Comparison of ENCODE assay signal across 8 mouse cellular contexts in the genomic region with DNA sequence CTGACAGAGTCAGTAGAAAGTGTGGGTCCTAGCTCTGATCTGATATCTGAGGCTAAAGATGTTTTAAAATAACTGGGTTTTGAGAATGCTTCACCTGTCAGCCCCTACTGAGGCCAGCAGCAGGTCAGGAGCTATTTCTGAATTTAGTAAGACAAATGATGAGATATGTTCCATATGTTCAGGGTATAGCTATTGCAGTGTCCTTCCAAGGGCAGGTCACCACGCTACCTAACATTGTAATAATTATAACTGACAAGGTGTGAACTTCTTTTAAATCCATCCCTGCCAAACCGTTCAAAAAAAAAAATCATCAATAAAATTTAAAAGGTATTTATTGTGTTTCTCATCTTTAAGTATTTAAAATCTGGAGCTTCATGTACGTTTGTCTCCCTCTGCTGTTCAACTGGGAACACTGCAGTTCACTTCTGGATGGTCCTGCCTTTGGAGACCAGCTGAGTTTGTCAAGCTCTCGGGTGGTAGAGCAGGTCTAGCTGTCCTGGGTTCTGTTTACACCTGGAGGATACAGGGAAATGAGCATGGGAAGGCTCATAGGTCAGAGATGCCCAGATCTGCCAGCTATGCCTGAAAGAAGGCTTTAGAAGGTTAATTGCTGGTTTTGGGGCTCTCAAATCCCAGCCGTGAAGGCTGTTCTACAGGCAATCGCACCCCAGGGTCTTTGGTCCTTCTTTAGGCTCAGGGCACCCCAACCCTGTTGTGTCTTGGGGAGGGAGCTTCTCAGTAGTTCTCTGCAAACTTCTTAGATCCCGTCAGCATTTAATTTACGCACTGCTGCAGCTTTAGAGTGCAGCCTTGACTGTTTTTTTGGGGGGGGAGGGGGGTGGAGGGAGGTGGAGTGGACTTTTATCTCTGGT. TPM values are rescaled to one million over a fixed set of nuclear protein-coding genes. Genes with fewer than 3 reads are reported as not detected.
DNase-seq lines count a peak whose midpoint lies in the region; ATAC-seq and TF ChIP-seq lines count a peak whose summit lies in the region.

No protein-coding gene starts in this region.

- peak; percentile 29 for DNase-seq in gastrocnemius, adult 2 months
- DNase-seq in gastrocnemius, postnatal 25 days = no peak
- peak; percentile 28 for DNase-seq in adrenal gland, adult 2 months
- DNase-seq in embryo, embryonic 11 days = peak; percentile 70
- peak; percentile 28 to 31 for DNase-seq in heart, postnatal 36 days
- DNase-seq in layer of hippocampus, adult 9-10 months (ENCODE audit: low spot score) = peak; percentile 78
- peak; percentile 28 to 44 for DNase-seq in right cerebral cortex, postnatal 36 days (ENCODE audit: low spot score in 2 of 2)

- intact Hi-C loops in gastrocnemius, adult 2 months (cut with DNase I) = loop anchor here (1.0 kb wide), 1 partner anchor 99 kb away; no protein-coding TSS in a partner anchor
- intact Hi-C loops in heart, postnatal 36 days (cut with DNase I) = loop anchor here (1.0 kb wide), 1 partner anchor 99 kb away; no protein-coding TSS in a partner anchor

- H3K27ac ChIP-seq in gastrocnemius, adult 2 months = no peak overlapping the region

- ATAC-seq in megakaryocyte-erythroid progenitor cell, adult 5-6 weeks (replicated peaks; ENCODE audit: low FRiP score, low TSS enrichment, poor library complexity, severe bottlenecking) = peak; percentile 82

- peak; percentile 94 for TF ChIP-seq CTCF in gastrocnemius, adult 2 months (IDR thresholded peaks at IDR 0.05)

- no peak overlapping the region for H3K4me3 ChIP-seq in gastrocnemius, adult 2 months

RNA-seq across cellular contexts. Expression of a gene that starts 47.7 kb away (rescaled TPM):
- total RNA-seq in gastrocnemius, adult 2 months (2021) = 10 to 100 TPM; 66.4 to 74.7 TPM
- 10 to 100 TPM; 37.6 to 47.7 TPM for total RNA-seq in gastrocnemius, postnatal 25 days (2021)
- 10 to 100 TPM; 46.4 to 53.8 TPM for total RNA-seq in adrenal gland, adult 2 months (2021)
- 84.3 and 99.7 TPM in 2 replicates for polyA plus RNA-seq in adrenal gland, adult 2 months (2012; rRNA removed)
- 10 to 100 TPM; 59.1 to 64.4 TPM for total RNA-seq in heart, postnatal 36 days (2021)
- 28.8 and 37.7 TPM in 2 replicates for total RNA-seq in megakaryocyte-erythroid progenitor cell, adult 5-6 weeks (2014; fragmentation: Nextera tagmentation)
- total RNA-seq in megakaryocyte-erythroid progenitor cell, adult 5-6 weeks (2017) = 23.2 and 26.1 TPM in 2 replicates

RNA-seq across cellular contexts. Expression of a gene that starts 57.2 kb away (rescaled TPM):
- total RNA-seq in gastrocnemius, adult 2 months (2021) = not detected
- not detected for total RNA-seq in gastrocnemius, postnatal 25 days (2021)
- under 1 TPM; 0.75 to 0.90 TPM for total RNA-seq in adrenal gland, adult 2 months (2021)
- 0.25 TPM in 1 of 2 replicates, not detected in the other for polyA plus RNA-seq in adrenal gland, adult 2 months (2012; rRNA removed)
- 1 to 10 TPM in 1 of 2 experiments, under 1 TPM in 1; 0.64 to 1.0 TPM for total RNA-seq in heart, postnatal 36 days (2021)
- not detected in 2 replicates for total RNA-seq in megakaryocyte-erythroid progenitor cell, adult 5-6 weeks (2014; fragmentation: Nextera tagmentation)
- not detected in 2 replicates for total RNA-seq in megakaryocyte-erythroid progenitor cell, adult 5-6 weeks (2017)
